Mouse (Mus musculus): ENCODE data around the gene Aacs.

GRCm38 (mm10) chr5:125532545-125533224 is 57.1 kb downstream of the Aacs start:
- no peak for TF ChIP-seq CTCF (IDR thresholded peaks at IDR 0.05; ENCODE audit: extremely low read depth, insufficient read length, insufficient replicate concordance, low read depth, low read length)
- no peak for TF ChIP-seq POLR2A (IDR thresholded peaks at IDR 0.05; ENCODE audit: low read depth, low read length)
